In the genomic region with DNA sequence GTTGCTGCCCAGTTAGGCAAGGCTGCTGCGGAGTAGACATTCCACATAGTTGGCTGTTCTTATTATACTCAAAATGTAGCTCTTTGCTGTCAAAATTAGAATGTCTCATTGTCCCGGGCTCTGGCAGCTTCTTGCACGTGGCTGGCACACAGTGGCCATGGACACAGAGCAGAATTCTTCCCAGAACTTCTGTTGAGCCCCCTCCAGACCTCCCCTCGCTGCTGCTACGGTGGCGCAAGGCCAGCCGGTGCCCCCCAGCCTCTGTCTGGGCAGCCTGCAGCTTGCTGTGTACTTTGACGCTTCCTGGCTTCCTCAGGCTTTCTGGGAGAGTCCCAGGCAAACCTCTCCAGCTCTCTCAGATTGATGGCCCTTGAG, we compare ENCODE assay signal across 13 mouse cellular contexts.
DNase-seq lines count a peak whose midpoint lies in the region; ATAC-seq and TF ChIP-seq lines count a peak whose summit lies in the region.
"Had no signal": no experiment of that assay in that cellular context is flagged by ENCODE, and none has a peak within 500 bp of the region (broad histone marks: within the 10 kb centered on the region; RNA-seq: fewer than 3 reads in every experiment).

No protein-coding gene starts in this region.

- WGBS in forebrain, embryonic 10.5 days = 84% methylated on average over 8 of the region's 8 CpGs
- 71% methylated on average over 8 of the region's 8 CpGs for WGBS in forebrain, embryonic 12.5 days
- 70% methylated on average over 8 of the region's 8 CpGs for WGBS in liver, embryonic 13.5 days (ENCODE audit: insufficient replicate concordance)

- no peak overlapping the region for H3K4me3 ChIP-seq in forebrain, embryonic 10.5 days
- H3K4me3 ChIP-seq in forebrain, embryonic 12.5 days (replicated peaks) = no peak overlapping the region
- H3K4me3 ChIP-seq in liver, embryonic 13.5 days (replicated peaks) = no peak overlapping the region
- H3K4me3 ChIP-seq: heart, embryonic 15.5 days; layer of hippocampus, adult 2 months had no signal

- H3K36me3 ChIP-seq in forebrain, embryonic 10.5 days (replicated peaks) = no peaks in the 10 kb centered on the region
- no peaks in the 10 kb centered on the region for H3K36me3 ChIP-seq in forebrain, embryonic 12.5 days (replicated peaks)
- no peaks in the 10 kb centered on the region for H3K36me3 ChIP-seq in liver, embryonic 13.5 days
- H3K36me3 ChIP-seq: heart, embryonic 15.5 days had no signal

- peak overlapping the region; percentile 74 for H3K27ac ChIP-seq in forebrain, embryonic 10.5 days
- H3K27ac ChIP-seq in forebrain, embryonic 12.5 days = no peak overlapping the region
- peak overlapping the region; percentile 79 for H3K27ac ChIP-seq in liver, embryonic 13.5 days
- H3K27ac ChIP-seq: heart, embryonic 15.5 days; layer of hippocampus, adult 2 months had no signal

- H3K27me3 ChIP-seq in forebrain, embryonic 10.5 days (ENCODE audit: poor library complexity, severe bottlenecking) = no peaks in the 10 kb centered on the region
- no peaks in the 10 kb centered on the region for H3K27me3 ChIP-seq in forebrain, embryonic 12.5 days
- no peaks in the 10 kb centered on the region for H3K27me3 ChIP-seq in liver, embryonic 13.5 days
- H3K27me3 ChIP-seq: heart, embryonic 15.5 days had no signal

- H3K4me1 ChIP-seq in forebrain, embryonic 10.5 days = peaks cover 62% of the 10 kb centered on the region
- peaks cover 35% of the 10 kb centered on the region for H3K4me1 ChIP-seq in forebrain, embryonic 12.5 days
- H3K4me1 ChIP-seq in liver, embryonic 13.5 days (replicated peaks) = peaks cover 51% of the 10 kb centered on the region

- DNase-seq in forebrain, embryonic 10.5 days (ENCODE audit: extremely low spot score, low spot score) = no peak
- DNase-seq in left cerebral cortex, postnatal 4 days = peak; percentile 89
- DNase-seq in left cerebral cortex, adult 8-10 months (ENCODE audit: low spot score in 2 of 2) = no peak
- DNase-seq in brain, embryonic 14.5 days (ENCODE audit: low read depth) = peak; percentile 80
- no peak for DNase-seq in liver, embryonic 13.5 days
- no peak for DNase-seq in embryo, embryonic 10 days (ENCODE audit: low spot score)
- DNase-seq in heart, adult 9 months (ENCODE audit: low spot score in 2 of 2) = no peak
- DNase-seq: thymus, adult 2 months had no signal

- peaks cover 6% of the 10 kb centered on the region; the same call in 1 of the 2 replicates for H3K9me3 ChIP-seq in forebrain, embryonic 10.5 days
- H3K9me3 ChIP-seq in forebrain, embryonic 12.5 days = no peaks in the 10 kb centered on the region
- no peaks in the 10 kb centered on the region for H3K9me3 ChIP-seq in liver, embryonic 13.5 days (replicated peaks)
- H3K9me3 ChIP-seq: heart, embryonic 15.5 days had no signal

- no peak for TF ChIP-seq CTCF in brain, embryonic 14.5 days (IDR thresholded peaks at IDR 0.05; ENCODE audit: borderline replicate concordance, extremely low read depth, insufficient read depth, insufficient read length)

- no peak for TF ChIP-seq POLR2A in brain, embryonic 14.5 days (IDR thresholded peaks at IDR 0.05; ENCODE audit: borderline replicate concordance, extremely low read depth, insufficient read depth, insufficient read length, poor library complexity, severe bottlenecking)

- ATAC-seq in forebrain, embryonic 12.5 days (ENCODE audit: low FRiP score) = no peak
- ATAC-seq in liver, embryonic 13.5 days (ENCODE audit: low read depth) = no peak
- ATAC-seq: activated CD4-positive, CD25-positive, alpha-beta regulatory T cell, adult 4 months; intestine, embryonic 16.5 days had no signal

- no peak overlapping the region for H3K4me2 ChIP-seq in forebrain, embryonic 12.5 days
- H3K4me2 ChIP-seq in liver, embryonic 13.5 days = peak overlapping the region; percentile 64
- H3K4me2 ChIP-seq: heart, embryonic 15.5 days had no signal

- no peak overlapping the region for H3K9ac ChIP-seq in forebrain, embryonic 12.5 days
- peak overlapping the region; percentile 49 for H3K9ac ChIP-seq in liver, embryonic 13.5 days
- H3K9ac ChIP-seq: heart, embryonic 15.5 days had no signal

- intact Hi-C loops in left cerebral cortex, postnatal 4 days (cut with DNase I) = no loop called here

Comparison
In these comparisons a context has a peak if more than half of its experiments do, and no peak if none do; other contexts are left out.
1. DNase-seq: peak in left cerebral cortex, postnatal 4 days (single experiment) and brain, embryonic 14.5 days (single experiment); none in forebrain, embryonic 10.5 days (single experiment), left cerebral cortex, adult 8-10 months (0 of 2), liver, embryonic 13.5 days (single experiment), embryo, embryonic 10 days (single experiment) and heart, adult 9 months (0 of 2).